Mouse (Mus musculus) liver (tissue): ENCODE measurements at regions not wholly inside any gene's neighbourhood (a gene's known extent, or its start where the extent isn't known, plus 50 kb on each side); places are given as distances from the start of the nearest gene placed in this dataset.

Experiments used
- DNase-seq: peaks from one replicate; pipeline ENCODE4 v3.0.0-alpha.2; 2020; ENCODE audit warnings: mixed read lengths

DNA sequence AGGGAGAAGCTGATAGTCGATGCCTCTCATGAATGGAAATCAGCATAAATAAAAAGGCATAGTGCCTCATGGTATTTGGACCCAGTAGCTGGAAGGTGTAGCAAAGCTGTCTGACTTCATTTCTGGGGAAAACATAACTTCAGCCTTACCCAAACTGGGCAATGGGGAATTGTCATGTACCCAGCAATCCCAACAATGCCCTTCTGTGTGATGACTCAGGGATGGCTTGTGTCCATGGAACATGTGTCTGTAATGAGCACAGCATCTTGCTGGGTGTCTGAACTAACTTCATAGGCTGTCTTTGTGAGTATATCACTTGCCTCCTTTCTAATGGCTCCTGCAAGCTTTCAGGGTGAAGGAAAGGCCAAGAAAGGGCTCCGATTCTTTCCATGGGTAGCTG, 140.3 kb downstream of the Bod1 start:
- no peak for DNase-seq

- no peak for DNase-seq
These were observed 140.8 kb downstream of the Bod1 start for GRCm38 (mm10) chr11:31530851-31531250.

- DNase-seq: no peak
These were observed 142.0 kb downstream of the Bod1 start for GRCm38 (mm10) chr11:31529686-31530085.

DNA sequence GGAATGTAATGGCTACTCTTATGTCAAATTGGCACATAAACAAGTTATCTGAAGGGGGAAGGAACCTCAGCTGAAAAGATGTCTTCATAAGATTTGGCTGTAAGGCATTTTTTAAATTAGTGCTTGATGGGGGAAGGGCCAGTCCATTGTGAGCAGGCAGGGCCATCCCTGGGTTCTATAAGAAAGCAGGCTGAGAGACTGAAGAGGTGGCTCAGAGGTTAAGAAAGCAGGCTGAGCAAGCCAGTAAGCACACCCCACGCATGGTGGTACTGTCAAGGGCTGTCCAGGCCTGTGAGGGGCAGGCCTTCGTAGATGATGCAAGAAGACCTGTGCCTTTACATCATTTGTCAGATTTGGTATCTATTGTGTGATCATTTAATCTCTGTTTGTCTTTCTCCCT, 147.0 kb downstream of the Bod1 start:
- no peak for DNase-seq

DNA sequence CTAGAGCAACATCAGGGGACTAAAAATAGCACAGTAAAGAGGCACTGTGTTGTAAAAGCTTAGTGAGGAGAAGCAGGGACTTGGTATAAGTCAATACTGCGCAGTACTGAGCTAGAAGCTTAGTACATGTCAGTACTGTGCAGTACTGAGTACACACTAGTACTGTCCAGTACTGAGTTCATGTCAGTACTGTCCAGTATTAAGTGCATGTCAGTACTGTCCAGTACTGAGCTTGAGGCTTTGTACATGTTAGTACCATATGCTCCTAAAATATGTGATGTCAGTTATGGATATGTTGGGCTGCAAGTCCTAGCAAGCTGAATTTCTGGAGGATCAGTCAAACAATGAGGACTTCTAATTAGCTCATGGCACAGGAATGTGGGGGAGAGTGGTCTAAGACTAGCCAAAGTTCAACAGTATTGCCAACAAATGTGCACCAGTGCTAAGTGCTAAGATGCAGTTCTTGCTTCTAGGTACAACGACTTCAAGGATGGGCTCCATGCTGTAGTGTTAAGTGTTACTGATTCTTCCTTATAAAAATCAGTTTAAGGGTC, 147.5 kb downstream of the Bod1 start:
- DNase-seq: no peak

DNA sequence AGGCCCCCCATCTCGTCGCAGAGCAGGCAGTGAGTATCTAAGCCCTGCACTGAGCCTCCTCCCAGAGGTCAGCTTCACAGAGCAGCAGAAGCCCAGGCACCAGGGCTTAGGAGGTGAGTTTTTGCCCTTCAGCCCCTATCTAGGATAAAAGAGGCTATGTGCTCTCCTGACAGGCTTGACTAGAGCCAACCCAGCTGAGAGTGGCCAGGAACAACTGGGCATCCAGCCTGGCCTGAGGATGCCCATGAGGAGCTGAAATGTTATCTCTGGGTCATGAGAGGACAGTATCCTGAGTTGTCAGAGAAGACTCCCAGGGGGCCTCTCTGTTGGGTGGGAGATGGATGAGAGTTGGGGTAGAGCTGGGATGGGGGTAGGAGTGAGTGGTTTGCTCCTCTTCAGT, 149.6 kb downstream of the Bod1 start:
- DNase-seq: no peak

- no peak for DNase-seq
These were observed 150.8 kb downstream of the Bod1 start for GRCm38 (mm10) chr11:31520909-31521308.

DNA sequence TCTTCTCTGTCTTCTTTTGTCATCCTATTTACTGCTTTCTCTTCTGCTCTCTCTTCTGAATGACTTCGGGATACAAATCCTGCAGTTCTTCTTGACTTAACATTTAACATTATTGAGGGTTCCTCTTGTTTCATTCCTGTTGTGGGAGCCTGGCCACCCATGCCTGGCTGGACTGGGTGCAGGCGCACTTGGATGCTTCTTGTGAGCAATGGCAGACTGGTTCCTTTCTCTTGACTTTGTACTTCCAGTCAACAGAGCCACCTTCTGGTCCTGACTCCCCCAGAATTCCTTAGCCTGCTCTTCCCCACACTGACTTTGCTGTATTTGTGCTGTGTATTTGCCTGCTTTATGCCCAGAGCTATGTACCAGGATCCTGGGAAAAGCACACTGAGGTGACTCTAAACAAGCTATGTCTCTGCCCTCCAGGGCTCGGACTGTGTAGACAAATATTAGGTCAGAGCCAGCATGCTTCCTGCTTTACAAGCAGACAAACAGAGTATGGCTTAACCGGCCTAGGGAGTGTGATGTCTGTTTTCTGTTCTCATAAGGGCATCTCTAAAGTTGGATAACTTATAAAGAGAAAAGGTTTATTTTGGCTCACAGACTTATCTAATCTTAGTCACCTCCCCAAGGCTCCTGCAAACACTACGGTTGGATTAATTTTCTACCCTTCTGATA, 133.5 kb upstream of the Stc2 start:
- no peak for DNase-seq

GRCm38 (mm10) chr11:31485429-31485828, 115.6 kb upstream of the Stc2 start:
- DNase-seq: no peak

DNA sequence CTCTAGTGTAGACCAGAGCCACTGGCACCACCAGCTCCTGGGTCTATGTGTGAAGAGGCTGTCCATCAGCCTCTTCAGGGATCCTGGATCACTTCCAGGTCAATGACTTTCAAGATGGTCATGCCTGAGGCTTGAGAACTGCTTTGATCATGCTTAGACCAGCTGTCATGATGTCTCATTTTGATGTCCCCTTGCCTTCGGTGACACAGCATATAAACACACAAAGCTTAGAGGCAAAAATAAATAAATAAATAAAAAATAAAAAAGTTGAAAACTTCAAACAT, 111.1 kb upstream of the Stc2 start:
- no peak for DNase-seq

- no peak for DNase-seq
These were observed 110.6 kb upstream of the Stc2 start for GRCm38 (mm10) chr11:31480225-31481056.

- DNase-seq: no peak
These were observed 107.9 kb upstream of the Stc2 start for GRCm38 (mm10) chr11:31477763-31478162.

DNA sequence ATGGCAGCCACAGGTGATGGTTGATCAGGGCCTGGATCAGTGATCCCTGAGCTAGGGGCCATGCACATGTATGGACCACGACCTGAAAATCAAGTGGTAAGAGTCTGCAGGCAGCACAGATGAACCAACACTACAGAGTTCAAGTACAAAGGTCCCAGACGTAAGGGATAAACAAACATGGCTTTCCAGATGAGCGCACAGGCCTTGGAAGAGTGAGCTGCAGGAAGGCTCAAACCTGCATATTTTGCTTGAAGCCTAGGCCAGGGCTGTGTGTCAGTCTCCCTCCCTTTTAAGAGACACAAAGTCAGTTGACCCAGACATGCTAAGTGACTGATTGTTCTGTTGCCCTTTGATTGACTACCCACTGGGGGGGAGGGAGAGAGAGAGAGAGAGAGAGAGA, 107.2 kb upstream of the Stc2 start:
- DNase-seq: no peak

- no peak for DNase-seq
These were observed 103.1 kb upstream of the Stc2 start for GRCm38 (mm10) chr11:31473017-31473416.

- no peak for DNase-seq
These were observed 101.0 kb upstream of the Stc2 start for GRCm38 (mm10) chr11:31470681-31471414.

DNA sequence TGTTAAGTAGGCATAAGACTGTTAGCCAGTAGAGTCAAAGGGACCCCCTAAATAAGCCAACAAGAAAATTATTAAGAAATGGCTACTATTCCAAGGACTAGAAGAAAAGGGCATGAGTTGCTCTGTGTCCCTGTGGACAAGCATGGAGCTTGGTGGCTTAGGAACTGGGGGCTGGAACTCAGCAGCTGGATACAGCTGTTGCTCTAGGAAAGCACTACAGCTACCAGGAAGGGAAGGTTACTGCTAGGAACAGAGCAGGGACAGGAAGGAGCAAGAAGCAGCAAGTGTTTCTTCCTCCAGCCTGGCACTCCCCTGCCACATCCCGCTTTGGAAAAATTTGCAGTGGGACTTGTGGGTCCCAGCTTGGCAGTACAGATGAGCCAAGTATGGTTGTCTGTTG, 95.0 kb upstream of the Stc2 start:
- no peak for DNase-seq

GRCm38 (mm10) chr11:31462440-31462839, 92.6 kb upstream of the Stc2 start:
- no peak for DNase-seq

- no peak for DNase-seq
These were observed 92.0 kb upstream of the Stc2 start for GRCm38 (mm10) chr11:31461824-31462223.

DNA sequence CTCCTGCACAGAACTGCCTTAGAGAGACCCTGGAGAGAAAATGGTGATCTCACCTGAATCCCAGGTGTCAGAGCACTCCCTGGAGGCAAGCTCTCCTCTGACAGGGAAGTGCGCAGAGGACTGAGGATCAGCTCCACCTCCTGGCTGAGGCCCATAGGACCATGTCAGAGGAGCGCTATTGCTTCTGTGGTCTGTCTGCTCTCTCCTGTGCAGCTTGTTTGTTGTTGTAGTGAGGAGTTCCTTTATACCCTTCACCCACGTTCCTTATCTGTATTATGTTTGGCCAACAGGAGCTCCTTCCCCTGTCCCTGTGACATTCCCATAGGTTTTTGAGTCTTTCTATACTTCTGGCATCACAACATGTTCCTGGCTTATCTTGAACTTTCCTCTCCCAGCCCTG, 91.5 kb upstream of the Stc2 start:
- DNase-seq: no peak

- DNase-seq: no peak
These were observed 57.5 kb upstream of the Stc2 start for GRCm38 (mm10) chr11:31427374-31427773.
